Mouse (Mus musculus) hindbrain, embryonic 13.5 days (tissue): ENCODE data around the gene 1700020D05Rik. TPM values are rescaled to one million over a fixed set of nuclear protein-coding genes. Genes with fewer than 3 reads are reported as not detected.
"Not testable (repeated sequence)": the region's sequence is repeated elsewhere in the genome, so short reads cannot be mapped to it uniquely, and the experiment has no call there.

ENCODE experiments used
- ATAC-seq: fragments of 200-750 bp; cut with Nextera tagmentation; 2 replicates; pipeline ENCODE4 v1.8.0; 2017; ENCODE audit warnings: moderate TSS enrichment; ENCODE audit not compliant: low FRiP score
- H3K27ac ChIP-seq: fragments of 300-500 bp; sonication (generic); 2 replicates; pipeline ENCODE4 v1.5.1; 2015; ENCODE audit warnings: inconsistent platforms, mild to moderate bottlenecking, moderate library complexity
- H3K27me3 ChIP-seq: fragments of 300-500 bp; sonication (generic); 2 replicates; pipeline ENCODE4 v1.6.1; 2015; ENCODE audit warnings: mild to moderate bottlenecking, inconsistent platforms
- H3K36me3 ChIP-seq: fragments of 300-500 bp; sonication (generic); 2 replicates; pipeline ENCODE4 v1.6.1; 2015; ENCODE audit warnings: mild to moderate bottlenecking, inconsistent platforms
- H3K4me1 ChIP-seq: fragments of 300-500 bp; sonication (generic); replicated peaks from 2 replicates; pipeline ENCODE4 v1.6.1; 2015; ENCODE audit warnings: inconsistent platforms
- H3K4me2 ChIP-seq: fragments of 300-500 bp; sonication (generic); 2 replicates; pipeline ENCODE4 v1.6.1; 2015; ENCODE audit warnings: inconsistent platforms, mild to moderate bottlenecking, moderate library complexity
- H3K4me3 ChIP-seq: fragments of 300-500 bp; sonication (generic); 2 replicates; pipeline ENCODE4 v1.5.1; 2015; ENCODE audit warnings: mild to moderate bottlenecking, inconsistent platforms
- H3K9ac ChIP-seq: fragments of 300-500 bp; sonication (generic); 2 replicates; pipeline ENCODE4 v1.6.1; 2015; ENCODE audit warnings: mild to moderate bottlenecking, inconsistent platforms
- H3K9me3 ChIP-seq: fragments of 300-500 bp; sonication (generic); 2 replicates; pipeline ENCODE4 v1.6.1; 2016; ENCODE audit warnings: inconsistent platforms
- WGBS: fragments of 180-500 bp; shearing (Covaris S2); methylation state at CpG from one replicate; pipeline ENCODE4 v1.1.7; 2015; 5-methylcytosine and 5-hydroxymethylcytosine counted together
- polyA plus RNA-seq: library from polyadenylated mRNA; unstranded; fragments of >200 nt; fragmentation: Nextera tagmentation; extraction: Ambion mirVana; gene quantifications from 2 replicates; pipeline ENCODE4 v1.2.1, GENCODE M21; 2015

The 1700020D05Rik gene
- polyA plus RNA-seq, 1 experiment from 2014 or later, result not detected

DNA sequence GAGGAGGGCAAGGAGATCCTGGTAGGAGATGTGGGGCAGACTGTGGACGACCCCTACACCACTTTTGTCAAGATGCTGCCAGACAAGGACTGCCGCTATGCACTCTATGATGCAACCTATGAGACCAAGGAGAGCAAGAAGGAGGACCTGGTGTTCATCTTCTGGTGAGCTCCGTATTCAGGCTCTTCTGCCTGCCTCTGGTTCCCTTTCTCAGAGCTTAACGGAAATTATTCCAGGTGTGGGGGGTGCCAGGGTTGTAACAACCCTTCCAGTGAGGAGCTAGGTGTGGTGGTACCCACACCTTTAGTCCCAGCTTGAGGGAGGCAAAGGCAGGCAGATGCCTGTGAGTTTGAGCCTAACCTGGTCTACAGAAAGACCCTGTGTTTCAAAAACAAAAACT is 10.9 kb downstream of the 1700020D05Rik start:
- 90% methylated on average over 4 of the region's 4 CpGs for WGBS
- Histone ChIP-seq H3K4me2 (peak overlapping the region; percentile 88), H3K27me3 (no peaks in the 10 kb centered on the region), H3K27ac (no peak overlapping the region), H3K4me3 (peak overlapping the region; percentile 12; the same call in 1 of the 2 replicates), H3K9me3 (no peaks in the 10 kb centered on the region), H3K36me3 (peaks cover 53% of the 10 kb centered on the region), H3K9ac (no peak overlapping the region), H3K4me1 (peaks cover 32% of the 10 kb centered on the region)
- no peak for ATAC-seq

GRCm38 (mm10) chr19:5490898-5491708 is 12.5 kb downstream of the 1700020D05Rik start:
- WGBS, result under 1% methylated on average over 59 of the region's 59 CpGs
- Histone ChIP-seq H3K36me3 (peaks cover 40% of the 10 kb centered on the region), H3K27me3 (no peaks in the 10 kb centered on the region), H3K4me3 (peak overlapping the region; percentile 99), H3K4me1 (peaks cover 47% of the 10 kb centered on the region), H3K9me3 (no peaks in the 10 kb centered on the region), H3K4me2 (peak overlapping the region; percentile 88), H3K27ac (peak overlapping the region; percentile 99), H3K9ac (peak overlapping the region; percentile 97)
- ATAC-seq, result peak; percentile 46

GRCm38 (mm10) chr19:5490313-5490897 is 13.2 kb downstream of the 1700020D05Rik start, which contains the start of gene Cfl1:
Gene Cfl1 (plus strand): TSS chr19:5490455.
- Histone ChIP-seq H3K27ac (peak within 1 kb of the TSS; percentile 99), H3K9ac (peak within 1 kb of the TSS; percentile 97), H3K4me1 (peaks cover 47% of the 10 kb centered on the region), H3K4me2 (peak within 1 kb of the TSS; percentile 88), H3K9me3 (no peaks in the 10 kb centered on the region), H3K36me3 (peaks cover 40% of the 10 kb centered on the region), H3K27me3 (no peaks in the 10 kb centered on the region), H3K4me3 (peak within 1 kb of the TSS; percentile 99)
- ATAC-seq, result peak; percentile 72
- under 1% methylated on average over 61 of the region's 62 CpGs for WGBS

DNA sequence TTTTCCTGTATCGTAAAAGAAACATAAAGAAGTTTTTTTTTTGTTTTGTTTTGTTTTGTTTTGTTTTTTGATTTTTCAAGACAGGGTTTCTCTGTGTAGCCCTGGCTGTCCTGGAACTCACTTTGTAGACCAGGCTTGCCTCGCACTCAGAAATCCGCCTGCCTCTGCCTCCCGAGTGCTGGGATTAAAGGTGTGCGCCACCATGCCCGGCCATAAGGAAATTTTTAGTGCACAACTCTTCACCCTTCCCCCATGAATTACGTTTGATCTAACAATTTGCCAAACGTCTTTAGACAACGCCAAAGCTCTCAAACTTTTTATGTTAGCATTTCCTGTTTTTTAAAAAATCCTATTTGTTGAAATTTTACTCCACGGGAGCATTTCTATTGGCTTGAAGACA is 13.9 kb downstream of the 1700020D05Rik start:
- 54% methylated on average over 10 of the region's 10 CpGs for WGBS

DNA sequence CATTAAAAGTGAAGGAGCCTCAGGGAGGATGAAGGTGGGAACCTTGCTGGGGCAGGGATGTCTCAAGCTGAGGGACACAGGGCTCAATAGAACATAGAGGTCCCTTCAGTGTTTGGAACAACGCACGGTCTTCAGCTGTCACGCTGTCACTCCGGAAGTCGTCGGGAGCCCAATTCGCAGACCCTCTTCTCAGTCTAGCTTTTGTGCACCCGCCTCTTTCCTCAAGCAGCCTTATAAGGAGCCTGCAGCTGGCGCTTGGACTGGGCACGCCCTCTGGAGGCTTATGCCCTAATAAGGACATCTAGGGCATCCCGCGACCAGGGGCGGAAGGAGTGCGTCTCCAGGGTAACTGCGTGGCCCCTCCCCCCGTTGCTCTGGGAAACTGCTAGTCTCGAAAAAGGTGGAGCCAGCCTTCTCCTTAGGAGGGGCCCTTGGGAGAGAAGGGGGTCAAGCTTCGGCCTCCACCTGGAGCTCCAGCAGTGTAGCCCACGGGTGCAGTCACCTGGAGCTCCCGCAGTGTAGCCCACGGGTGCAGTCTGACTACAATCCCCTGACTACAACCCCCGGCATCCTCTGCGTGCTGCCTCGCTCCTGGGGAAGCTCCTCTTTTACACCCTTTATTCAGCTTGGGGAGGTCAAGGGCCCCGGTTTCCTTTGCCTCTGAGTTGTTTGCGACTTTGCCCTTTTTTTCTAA is 14.6 kb downstream of the 1700020D05Rik start:
- peak overlapping the region; percentile 98 for H3K27ac ChIP-seq
- peak; percentile 73 for ATAC-seq

More for the DNA sequence above, 13.9 kb downstream of the 1700020D05Rik start:
- peaks cover 42% of the 10 kb centered on the region for H3K36me3 ChIP-seq
- H3K9me3 ChIP-seq, ATAC-seq, H3K9ac ChIP-seq, H3K27me3 ChIP-seq: not testable (repeated sequence)
- H3K4me2 ChIP-seq, result peak overlapping the region; percentile 88
- peaks cover 47% of the 10 kb centered on the region for H3K4me1 ChIP-seq
- H3K27ac ChIP-seq, result peak overlapping the region; percentile 99
- peak overlapping the region; percentile 99; the same call in 1 of the 2 replicates for H3K4me3 ChIP-seq

GRCm38 (mm10) chr19:5487768-5488550 is 15.6 kb downstream of the 1700020D05Rik start, which contains the start of gene Mus81:
Gene Mus81 (minus strand): TSS chr19:5488402.
- peaks cover 42% of the 10 kb centered on the region for H3K4me1 ChIP-seq
- no peaks in the 10 kb centered on the region for H3K27me3 ChIP-seq
- H3K36me3 ChIP-seq, result peaks cover 42% of the 10 kb centered on the region
- ATAC-seq, result peak; percentile 53
- H3K4me3 ChIP-seq, result peak within 1 kb of the TSS; percentile 54
- H3K9me3 ChIP-seq, result no peaks in the 10 kb centered on the region
- H3K27ac ChIP-seq, result peak within 1 kb of the TSS; percentile 98
- peak within 1 kb of the TSS; percentile 78 for H3K9ac ChIP-seq
- WGBS, result under 1% methylated on average over 39 of the region's 39 CpGs
- peak within 1 kb of the TSS; percentile 68 for H3K4me2 ChIP-seq

More for the DNA sequence above, 14.6 kb downstream of the 1700020D05Rik start:
- WGBS, result under 1% methylated on average over 26 of the region's 26 CpGs
- peaks cover 47% of the 10 kb centered on the region for H3K4me1 ChIP-seq
- H3K27me3 ChIP-seq, result no peaks in the 10 kb centered on the region
- peak overlapping the region; percentile 54 for H3K4me3 ChIP-seq
- peaks cover 42% of the 10 kb centered on the region for H3K36me3 ChIP-seq
- peak overlapping the region; percentile 74 for H3K9ac ChIP-seq
- H3K4me2 ChIP-seq, result peak overlapping the region; percentile 68
- H3K9me3 ChIP-seq, result no peaks in the 10 kb centered on the region

GRCm38 (mm10) chr19:5486771-5487170 is 16.8 kb downstream of the 1700020D05Rik start:
- H3K4me2 ChIP-seq, result peak overlapping the region; percentile 68
- peaks cover 46% of the 10 kb centered on the region for H3K36me3 ChIP-seq
- 0 out of 2 replicates have a peak overlapping the region, but pooled peaks have one; percentile 54 for H3K4me3 ChIP-seq
- WGBS, result 91% methylated on average over 4 of the region's 4 CpGs
- ATAC-seq, result no peak
- H3K9ac ChIP-seq, result peak overlapping the region; percentile 78; the same call in 1 of the 2 replicates
- no peaks in the 10 kb centered on the region for H3K9me3 ChIP-seq
- H3K4me1 ChIP-seq, result peaks cover 30% of the 10 kb centered on the region
- H3K27me3 ChIP-seq, result no peaks in the 10 kb centered on the region
- H3K27ac ChIP-seq, result no peak overlapping the region

GRCm38 (mm10) chr19:5486286-5486685 is 17.3 kb downstream of the 1700020D05Rik start:
- H3K4me2 ChIP-seq, result no peak overlapping the region

GRCm38 (mm10) chr19:5485821-5486220 is 17.8 kb downstream of the 1700020D05Rik start:
- Histone ChIP-seq H3K4me1 (peaks cover 29% of the 10 kb centered on the region), H3K27me3 (no peaks in the 10 kb centered on the region), H3K9me3 (no peaks in the 10 kb centered on the region), H3K9ac (no peak overlapping the region), H3K4me2 (no peak overlapping the region), H3K36me3 (peaks cover 56% of the 10 kb centered on the region), H3K4me3 (no peak overlapping the region), H3K27ac (no peak overlapping the region)
- no peak for ATAC-seq
- WGBS, result 93% methylated on average over 7 of the region's 7 CpGs

More at GRCm38 (mm10) chr19:5486286-5486685, 17.3 kb downstream of the 1700020D05Rik start:
- no peaks in the 10 kb centered on the region for H3K27me3 ChIP-seq
- H3K4me1 ChIP-seq, result peaks cover 29% of the 10 kb centered on the region
- 92% methylated on average over 8 of the region's 8 CpGs for WGBS
- H3K36me3 ChIP-seq, result peaks cover 51% of the 10 kb centered on the region
- ATAC-seq, result no peak
- H3K27ac ChIP-seq, result no peak overlapping the region
- H3K9ac ChIP-seq, result 0 out of 2 replicates have a peak overlapping the region, but pooled peaks have one; percentile 78
- no peak overlapping the region for H3K4me3 ChIP-seq
- no peaks in the 10 kb centered on the region for H3K9me3 ChIP-seq

- no peaks in the 10 kb centered on the region for H3K9me3 ChIP-seq
- H3K9ac ChIP-seq, result no peak overlapping the region
- no peaks in the 10 kb centered on the region for H3K27me3 ChIP-seq
- peaks cover 29% of the 10 kb centered on the region for H3K4me1 ChIP-seq
- H3K4me3 ChIP-seq, result no peak overlapping the region
- H3K4me2 ChIP-seq, result no peak overlapping the region
- 94% methylated on average over 8 of the region's 8 CpGs for WGBS
- no peak overlapping the region for H3K27ac ChIP-seq
- no peak for ATAC-seq
- H3K36me3 ChIP-seq, result peaks cover 60% of the 10 kb centered on the region
Observed at GRCm38 (mm10) chr19:5485371-5485770, 18.2 kb downstream of the 1700020D05Rik start.

DNA sequence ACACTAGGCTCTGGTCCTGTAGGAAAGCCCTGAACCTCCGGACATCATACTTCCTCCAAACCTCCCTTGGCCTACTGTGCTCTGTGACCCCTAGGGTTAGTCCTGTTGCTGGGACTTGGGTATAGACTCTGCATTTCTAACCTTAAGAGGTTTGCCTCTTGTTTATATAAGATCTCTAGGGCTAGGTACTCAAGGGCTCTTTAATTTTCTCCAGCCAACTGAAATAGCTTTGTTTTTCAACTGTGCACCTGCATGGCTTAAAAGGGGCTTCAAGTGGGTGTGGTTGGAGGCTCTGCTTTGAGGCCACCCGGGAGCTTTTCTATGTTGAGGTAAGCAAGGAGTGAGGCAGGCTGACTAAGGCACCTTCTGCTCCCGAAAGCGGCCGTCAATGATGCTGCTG is 19.1 kb downstream of the 1700020D05Rik start:
- Histone ChIP-seq H3K9ac (no peak overlapping the region), H3K4me3 (no peak overlapping the region), H3K27me3 (no peaks in the 10 kb centered on the region), H3K9me3 (no peaks in the 10 kb centered on the region), H3K4me1 (peaks cover 29% of the 10 kb centered on the region), H3K4me2 (no peak overlapping the region), H3K27ac (no peak overlapping the region), H3K36me3 (peaks cover 68% of the 10 kb centered on the region)
- 91% methylated on average over 5 of the region's 5 CpGs for WGBS
- no peak for ATAC-seq
